Mouse (Mus musculus): ENCODE data around the gene Trpc2. TPM values are rescaled to one million over a fixed set of nuclear protein-coding genes. Genes with fewer than 3 reads are reported as not detected.
A peak's percentile ranks its signal among the peaks of the same experiment; 100 is the strongest.
"Not testable (repeated sequence)": the region's sequence is repeated elsewhere in the genome, so short reads cannot be mapped to it uniquely, and the experiment has no call there.

The Trpc2 gene
- polyA plus RNA-seq (2015; fragmentation: Nextera tagmentation; extraction: Ambion mirVana): 0.08 and 0.10 TPM in 2 replicates

- WGBS: 87% methylated on average over 5 of the region's 5 CpGs
- H3K9me3 ChIP-seq (ENCODE audit: control insufficient read depth, low read length): no peaks in the 10 kb centered on the region
These were observed at the start of gene Trpc2 for GRCm38 (mm10) chr7:102082816-102083215. Trpc2 (plus strand) TSS chr7:102083116.

GRCm38 (mm10) chr7:102034904-102035303 lies 48.0 kb upstream of the Trpc2 start:
- ATAC-seq (ENCODE audit: low read depth): no peak
- no peak overlapping the region for H3K4me3 ChIP-seq (ENCODE audit: low read length)
- H3K4me2 ChIP-seq (ENCODE audit: low read depth, low read length): no peak overlapping the region
- no peak overlapping the region for H3K9ac ChIP-seq (ENCODE audit: low read length)
- 90% methylated on average over 1 of the region's 1 CpGs for WGBS
- no peaks in the 10 kb centered on the region for H3K4me1 ChIP-seq (replicated peaks; ENCODE audit: control insufficient read depth, insufficient read depth, low read length)
- H3K27me3 ChIP-seq (ENCODE audit: control insufficient read depth, insufficient read depth, low read depth, low read length): no peaks in the 10 kb centered on the region
- no peaks in the 10 kb centered on the region for H3K9me3 ChIP-seq (ENCODE audit: control insufficient read depth, low read length)
- peaks cover 28% of the 10 kb centered on the region for H3K36me3 ChIP-seq (ENCODE audit: control insufficient read depth, insufficient read depth, low read length)
- H3K27ac ChIP-seq (ENCODE audit: low read length): no peak overlapping the region

More at GRCm38 (mm10) chr7:102082816-102083215, at the start of gene Trpc2:
- peaks cover 27% of the 10 kb centered on the region for H3K36me3 ChIP-seq (ENCODE audit: control insufficient read depth, insufficient read depth, low read length)
- H3K27me3 ChIP-seq (ENCODE audit: control insufficient read depth, insufficient read depth, low read depth, low read length): no peaks in the 10 kb centered on the region
- no peak within 1 kb of the TSS for H3K4me2 ChIP-seq (ENCODE audit: low read depth, low read length)
- ATAC-seq (ENCODE audit: low read depth): no peak
- H3K27ac ChIP-seq (ENCODE audit: low read length): no peak within 1 kb of the TSS
- no peak within 1 kb of the TSS for H3K9ac ChIP-seq (ENCODE audit: low read length)
- no peak within 1 kb of the TSS for H3K4me3 ChIP-seq (ENCODE audit: low read length)
- no peaks in the 10 kb centered on the region for H3K4me1 ChIP-seq (replicated peaks; ENCODE audit: control insufficient read depth, insufficient read depth, low read length)

- H3K4me2 ChIP-seq (ENCODE audit: low read depth, low read length): no peak overlapping the region
- H3K4me3 ChIP-seq (ENCODE audit: low read length): no peak overlapping the region
- peaks cover 26% of the 10 kb centered on the region for H3K36me3 ChIP-seq (ENCODE audit: control insufficient read depth, insufficient read depth, low read length)
- no peaks in the 10 kb centered on the region for H3K4me1 ChIP-seq (replicated peaks; ENCODE audit: control insufficient read depth, insufficient read depth, low read length)
- H3K9ac ChIP-seq (ENCODE audit: low read length): no peak overlapping the region
- H3K9me3 ChIP-seq (ENCODE audit: control insufficient read depth, low read length): no peaks in the 10 kb centered on the region
- 81% methylated on average over 2 of the region's 2 CpGs for WGBS
- no peaks in the 10 kb centered on the region for H3K27me3 ChIP-seq (ENCODE audit: control insufficient read depth, insufficient read depth, low read depth, low read length)
- no peak for ATAC-seq (ENCODE audit: low read depth)
- H3K27ac ChIP-seq (ENCODE audit: low read length): no peak overlapping the region
These were observed 47.4 kb upstream of the Trpc2 start for GRCm38 (mm10) chr7:102035534-102035933.

GRCm38 (mm10) chr7:102037318-102037717 lies 45.6 kb upstream of the Trpc2 start:
- H3K27ac ChIP-seq (ENCODE audit: low read length): no peak overlapping the region
- H3K9me3 ChIP-seq (ENCODE audit: control insufficient read depth, low read length): no peaks in the 10 kb centered on the region
- H3K9ac ChIP-seq (ENCODE audit: low read length): no peak overlapping the region
- no peak for ATAC-seq (ENCODE audit: low read depth)
- peaks cover 22% of the 10 kb centered on the region for H3K36me3 ChIP-seq (ENCODE audit: control insufficient read depth, insufficient read depth, low read length)
- H3K4me1 ChIP-seq (replicated peaks; ENCODE audit: control insufficient read depth, insufficient read depth, low read length): no peaks in the 10 kb centered on the region
- H3K4me2 ChIP-seq (ENCODE audit: low read depth, low read length): no peak overlapping the region
- WGBS: 89% methylated on average over 3 of the region's 3 CpGs
- no peaks in the 10 kb centered on the region for H3K27me3 ChIP-seq (ENCODE audit: control insufficient read depth, insufficient read depth, low read depth, low read length)
- no peak overlapping the region for H3K4me3 ChIP-seq (ENCODE audit: low read length)

- Histone ChIP-seq H3K9ac (ENCODE audit: low read length) (no peak overlapping the region), H3K4me2 (ENCODE audit: low read depth, low read length) (no peak overlapping the region), H3K27me3 (ENCODE audit: control insufficient read depth, insufficient read depth, low read depth, low read length) (no peaks in the 10 kb centered on the region), H3K9me3 (ENCODE audit: control insufficient read depth, low read length) (no peaks in the 10 kb centered on the region), H3K4me1 (replicated peaks; ENCODE audit: control insufficient read depth, insufficient read depth, low read length) (no peaks in the 10 kb centered on the region), H3K27ac (ENCODE audit: low read length) (no peak overlapping the region), H3K36me3 (ENCODE audit: control insufficient read depth, insufficient read depth, low read length) (peaks cover 14% of the 10 kb centered on the region), H3K4me3 (ENCODE audit: low read length) (no peak overlapping the region)
- WGBS: 53% methylated on average over 2 of the region's 2 CpGs
- no peak for ATAC-seq (ENCODE audit: low read depth)
These were observed 40.6 kb upstream of the Trpc2 start for GRCm38 (mm10) chr7:102042314-102042713.

- not testable (repeated sequence) for H3K4me1 ChIP-seq (replicated peaks; ENCODE audit: control insufficient read depth, insufficient read depth, low read length); H3K27me3 ChIP-seq (ENCODE audit: control insufficient read depth, insufficient read depth, low read depth, low read length)
These were observed 34.4 kb upstream of the Trpc2 start for GRCm38 (mm10) chr7:102048524-102048923.

GRCm38 (mm10) chr7:102061353-102061752 lies 21.6 kb upstream of the Trpc2 start:
- Histone ChIP-seq H3K9me3 (ENCODE audit: control insufficient read depth, low read length) (no peaks in the 10 kb centered on the region), H3K4me2 (ENCODE audit: low read depth, low read length) (no peak overlapping the region), H3K27me3 (ENCODE audit: control insufficient read depth, insufficient read depth, low read depth, low read length) (no peaks in the 10 kb centered on the region), H3K36me3 (ENCODE audit: control insufficient read depth, insufficient read depth, low read length) (peaks cover 10% of the 10 kb centered on the region; the same call in 1 of the 2 replicates), H3K4me1 (replicated peaks; ENCODE audit: control insufficient read depth, insufficient read depth, low read length) (peaks cover 14% of the 10 kb centered on the region), H3K27ac (ENCODE audit: low read length) (no peak overlapping the region), H3K4me3 (ENCODE audit: low read length) (no peak overlapping the region), H3K9ac (ENCODE audit: low read length) (no peak overlapping the region)
- no peak for ATAC-seq (ENCODE audit: low read depth)
- WGBS: 87% methylated on average over 3 of the region's 3 CpGs

More at GRCm38 (mm10) chr7:102048524-102048923, 34.4 kb upstream of the Trpc2 start:
- not testable (repeated sequence) for H3K27ac ChIP-seq (ENCODE audit: low read length); H3K9me3 ChIP-seq (ENCODE audit: control insufficient read depth, low read length); H3K4me3 ChIP-seq (ENCODE audit: low read length); H3K9ac ChIP-seq (ENCODE audit: low read length); H3K36me3 ChIP-seq (ENCODE audit: control insufficient read depth, insufficient read depth, low read length); H3K4me2 ChIP-seq (ENCODE audit: low read depth, low read length); ATAC-seq (ENCODE audit: low read depth)

- Histone ChIP-seq H3K27me3 (ENCODE audit: control insufficient read depth, insufficient read depth, low read depth, low read length) (no peaks in the 10 kb centered on the region), H3K36me3 (ENCODE audit: control insufficient read depth, insufficient read depth, low read length) (peaks cover 8% of the 10 kb centered on the region; the same call in 1 of the 2 replicates), H3K9me3 (ENCODE audit: control insufficient read depth, low read length) (no peaks in the 10 kb centered on the region), H3K4me1 (replicated peaks; ENCODE audit: control insufficient read depth, insufficient read depth, low read length) (peaks cover 18% of the 10 kb centered on the region), H3K27ac (ENCODE audit: low read length) (no peak overlapping the region), H3K9ac (ENCODE audit: low read length) (no peak overlapping the region), H3K4me3 (ENCODE audit: low read length) (no peak overlapping the region), H3K4me2 (ENCODE audit: low read depth, low read length) (no peak overlapping the region)
- whole genome bisulfite sequencing: 71% methylated on average over 1 of the region's 1 CpGs
- ATAC-seq (ENCODE audit: low read depth): no peak
These were observed 20.7 kb upstream of the Trpc2 start for GRCm38 (mm10) chr7:102062203-102062602.

GRCm38 (mm10) chr7:102063891-102064290 lies 19.0 kb upstream of the Trpc2 start:
- no peak for ATAC-seq (ENCODE audit: low read depth)
- Histone ChIP-seq H3K27me3 (ENCODE audit: control insufficient read depth, insufficient read depth, low read depth, low read length) (no peaks in the 10 kb centered on the region), H3K27ac (ENCODE audit: low read length) (no peak overlapping the region), H3K4me2 (ENCODE audit: low read depth, low read length) (peak overlapping the region; percentile 58), H3K4me1 (replicated peaks; ENCODE audit: control insufficient read depth, insufficient read depth, low read length) (peaks cover 18% of the 10 kb centered on the region), H3K9ac (ENCODE audit: low read length) (peak overlapping the region; percentile 77; the same call in 1 of the 2 replicates), H3K36me3 (ENCODE audit: control insufficient read depth, insufficient read depth, low read length) (peaks cover 8% of the 10 kb centered on the region; the same call in 1 of the 2 replicates), H3K9me3 (ENCODE audit: control insufficient read depth, low read length) (no peaks in the 10 kb centered on the region), H3K4me3 (ENCODE audit: low read length) (peak overlapping the region; percentile 78)
- WGBS: 48% methylated on average over 9 of the region's 9 CpGs

- H3K27me3 ChIP-seq (ENCODE audit: control insufficient read depth, insufficient read depth, low read depth, low read length): no peaks in the 10 kb centered on the region
- H3K36me3 ChIP-seq (ENCODE audit: control insufficient read depth, insufficient read depth, low read length): peaks cover 4% of the 10 kb centered on the region; the same call in 1 of the 2 replicates
- ATAC-seq (ENCODE audit: low read depth): peak; percentile 13
- H3K4me1 ChIP-seq (replicated peaks; ENCODE audit: control insufficient read depth, insufficient read depth, low read length): peaks cover 18% of the 10 kb centered on the region
- peak overlapping the region; percentile 58 for H3K4me2 ChIP-seq (ENCODE audit: low read depth, low read length)
- peak overlapping the region; percentile 77 for H3K9ac ChIP-seq (ENCODE audit: low read length)
- H3K4me3 ChIP-seq (ENCODE audit: low read length): peak overlapping the region; percentile 78
- 0% methylated on average over 9 of the region's 9 CpGs for WGBS
- H3K27ac ChIP-seq (ENCODE audit: low read length): peak overlapping the region; percentile 66
- no peaks in the 10 kb centered on the region for H3K9me3 ChIP-seq (ENCODE audit: control insufficient read depth, low read length)
These were observed 18.3 kb upstream of the Trpc2 start for GRCm38 (mm10) chr7:102064655-102065045.
